Mouse (Mus musculus) cerebral cortex, adult 2 months (tissue): ENCODE results near the gene Tyrobp.

Source experiments
- WGBS: fragments of 180-500 bp; shearing (Covaris S2); methylation state at CpG from one replicate; pipeline ENCODE4 v1.1.7; 2018; 5-methylcytosine and 5-hydroxymethylcytosine counted together

The Tyrobp gene

GRCm38 (mm10) chr7:30463996-30464395, 50.4 kb downstream of the Tyrobp start:
- WGBS: 48% methylated on average over 4 of the region's 4 CpGs

- 27% methylated on average over 6 of the region's 6 CpGs for WGBS
Observed at GRCm38 (mm10) chr7:30464816-30465300, 51.3 kb downstream of the Tyrobp start.
